In the genomic region with DNA sequence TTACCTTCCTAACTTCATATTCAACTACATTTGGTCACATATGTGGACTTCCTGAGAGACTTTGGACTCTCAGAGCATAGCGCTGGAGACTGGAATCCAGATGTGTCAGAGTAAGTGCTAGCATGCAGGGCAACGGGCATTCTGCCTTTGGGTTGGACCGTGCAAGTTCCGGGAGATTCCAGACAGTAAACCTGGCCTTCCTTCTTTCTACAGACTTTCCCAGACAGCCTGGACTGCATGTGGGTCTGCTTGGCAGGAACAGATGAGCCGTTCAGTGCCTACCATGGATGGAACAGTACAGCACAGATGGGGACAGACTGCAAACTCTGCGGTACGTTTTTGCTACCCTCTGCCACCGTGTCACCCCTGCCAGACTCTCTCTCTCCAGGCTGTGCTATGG, we compare ENCODE assay signal across 17 mouse cellular contexts.
DNase-seq lines count a peak whose midpoint lies in the region; ATAC-seq lines count a peak whose summit lies in the region.
"Had no signal": no experiment of that assay in that cellular context is flagged by ENCODE, and none has a peak within 500 bp of the region (broad histone marks: within the 10 kb centered on the region; RNA-seq: fewer than 3 reads in every experiment).

No protein-coding gene starts in this region.

- H3K27ac ChIP-seq in intestine, embryonic 16.5 days (ENCODE audit: low read length), result peak overlapping the region; percentile 28
- no peak overlapping the region for H3K27ac ChIP-seq in limb, embryonic 11.5 days (replicated peaks; ENCODE audit: low read depth, low read length)
- H3K27ac ChIP-seq in midbrain, embryonic 14.5 days (replicated peaks; ENCODE audit: low read depth, low read length), result no peak overlapping the region
- H3K27ac ChIP-seq in midbrain, embryonic 11.5 days (ENCODE audit: low read depth, low read length), result no peak overlapping the region
- H3K27ac ChIP-seq: heart, embryonic 15.5 days; hindbrain, embryonic 13.5 days; limb, embryonic 12.5 days; midbrain, embryonic 12.5 days had no signal

- peak; percentile 77 to 84 for DNase-seq in cerebellum, postnatal 10 days
- no peak for DNase-seq in cerebellum, adult 9-10 months
- DNase-seq in layer of hippocampus, adult 11-12 months (ENCODE audit: low spot score), result peak; percentile 20
- no peak for DNase-seq in layer of hippocampus, adult 9-10 months (ENCODE audit: low spot score)
- DNase-seq in limb, embryonic 11.5 days (ENCODE audit: low spot score), result peak; percentile 19
- no peak for DNase-seq in midbrain, embryonic 14.5 days
- no peak for DNase-seq in midbrain, embryonic 11.5 days (ENCODE audit: low spot score, missing footprints)
- DNase-seq: adrenal gland, adult 8-10 months; gastrocnemius, postnatal 36 days; thymus, postnatal 25 days had no signal

- H3K4me1 ChIP-seq in intestine, embryonic 16.5 days (ENCODE audit: control insufficient read depth, insufficient read depth, low read length), result peaks cover 14% of the 10 kb centered on the region
- H3K4me1 ChIP-seq in limb, embryonic 11.5 days (ENCODE audit: control insufficient read depth, insufficient read depth, low read length), result no peaks in the 10 kb centered on the region
- H3K4me1 ChIP-seq in midbrain, embryonic 14.5 days (ENCODE audit: control insufficient read depth, insufficient read depth, low read length), result no peaks in the 10 kb centered on the region
- H3K4me1 ChIP-seq in midbrain, embryonic 11.5 days (ENCODE audit: control insufficient read depth, insufficient read depth, low read length), result no peaks in the 10 kb centered on the region
- H3K4me1 ChIP-seq: hindbrain, embryonic 13.5 days; midbrain, embryonic 12.5 days had no signal

- peak; percentile 79 for ATAC-seq in intestine, embryonic 16.5 days
- no peak for ATAC-seq in limb, embryonic 11.5 days (ENCODE audit: insufficient number of reproducible peaks, low FRiP score, low TSS enrichment, low read depth)
- ATAC-seq in midbrain, embryonic 14.5 days (ENCODE audit: low FRiP score, low TSS enrichment), result no peak
- no peak for ATAC-seq in midbrain, embryonic 11.5 days (ENCODE audit: low FRiP score)
- ATAC-seq: forebrain, embryonic 14.5 days; lung, postnatal 0 days had no signal

- no peak overlapping the region for H3K4me3 ChIP-seq in intestine, embryonic 16.5 days (ENCODE audit: low read length)
- no peak overlapping the region for H3K4me3 ChIP-seq in limb, embryonic 11.5 days (ENCODE audit: low read depth, low read length)
- no peak overlapping the region for H3K4me3 ChIP-seq in midbrain, embryonic 14.5 days (replicated peaks; ENCODE audit: low read depth, low read length)
- no peak overlapping the region for H3K4me3 ChIP-seq in midbrain, embryonic 11.5 days (ENCODE audit: low read depth, low read length)
- H3K4me3 ChIP-seq: heart, embryonic 15.5 days; hindbrain, embryonic 13.5 days; limb, embryonic 12.5 days; midbrain, embryonic 12.5 days had no signal

- no peaks in the 10 kb centered on the region for H3K36me3 ChIP-seq in intestine, embryonic 16.5 days (ENCODE audit: control insufficient read depth, insufficient read depth, low read length)
- H3K36me3 ChIP-seq in limb, embryonic 11.5 days (ENCODE audit: control insufficient read depth, insufficient read depth, low read length), result no peaks in the 10 kb centered on the region
- no peaks in the 10 kb centered on the region for H3K36me3 ChIP-seq in midbrain, embryonic 14.5 days (ENCODE audit: control insufficient read depth, insufficient read depth, low read length)
- H3K36me3 ChIP-seq in midbrain, embryonic 11.5 days (ENCODE audit: control insufficient read depth, insufficient read depth, low read length), result no peaks in the 10 kb centered on the region
- H3K36me3 ChIP-seq: heart, embryonic 15.5 days; hindbrain, embryonic 13.5 days; limb, embryonic 12.5 days; midbrain, embryonic 12.5 days had no signal

- WGBS in intestine, embryonic 16.5 days, result 79% methylated on average over 8 of the region's 8 CpGs
- 87% methylated on average over 8 of the region's 8 CpGs for WGBS in limb, embryonic 11.5 days
- 91% methylated on average over 8 of the region's 8 CpGs for WGBS in midbrain, embryonic 14.5 days
- 94% methylated on average over 8 of the region's 8 CpGs for WGBS in midbrain, embryonic 11.5 days

- H3K4me2 ChIP-seq in intestine, embryonic 16.5 days (ENCODE audit: low read depth, low read length), result no peak overlapping the region; the same call in 1 of the 2 replicates
- no peak overlapping the region for H3K4me2 ChIP-seq in limb, embryonic 11.5 days (ENCODE audit: low read depth, severe bottlenecking)
- no peak overlapping the region for H3K4me2 ChIP-seq in midbrain, embryonic 14.5 days (ENCODE audit: low read length)
- H3K4me2 ChIP-seq in midbrain, embryonic 11.5 days, result no peak overlapping the region
- H3K4me2 ChIP-seq: heart, embryonic 15.5 days; hindbrain, embryonic 13.5 days; limb, embryonic 12.5 days; midbrain, embryonic 12.5 days had no signal

- H3K9me3 ChIP-seq in intestine, embryonic 16.5 days (ENCODE audit: control insufficient read depth, low read length), result no peaks in the 10 kb centered on the region
- H3K9me3 ChIP-seq in limb, embryonic 11.5 days (ENCODE audit: control insufficient read depth, low read length), result no peaks in the 10 kb centered on the region
- H3K9me3 ChIP-seq in midbrain, embryonic 14.5 days (ENCODE audit: control insufficient read depth, low read length), result no peaks in the 10 kb centered on the region
- H3K9me3 ChIP-seq in midbrain, embryonic 11.5 days (ENCODE audit: control insufficient read depth, low read length), result no peaks in the 10 kb centered on the region
- H3K9me3 ChIP-seq: heart, embryonic 15.5 days; hindbrain, embryonic 13.5 days; limb, embryonic 12.5 days; midbrain, embryonic 12.5 days had no signal

- H3K27me3 ChIP-seq in intestine, embryonic 16.5 days (replicated peaks; ENCODE audit: control insufficient read depth, insufficient read depth, low read length), result no peaks in the 10 kb centered on the region
- no peaks in the 10 kb centered on the region for H3K27me3 ChIP-seq in limb, embryonic 11.5 days (ENCODE audit: control insufficient read depth, insufficient read depth, low read length)
- no peaks in the 10 kb centered on the region for H3K27me3 ChIP-seq in midbrain, embryonic 14.5 days (ENCODE audit: control insufficient read depth, insufficient read depth, low read length)
- H3K27me3 ChIP-seq in midbrain, embryonic 11.5 days (ENCODE audit: control insufficient read depth, insufficient read depth, low read length), result no peaks in the 10 kb centered on the region
- H3K27me3 ChIP-seq: heart, embryonic 15.5 days; hindbrain, embryonic 13.5 days; limb, embryonic 12.5 days; midbrain, embryonic 12.5 days had no signal

- H3K9ac ChIP-seq in intestine, embryonic 16.5 days (ENCODE audit: low read depth, low read length), result no peak overlapping the region
- H3K9ac ChIP-seq in limb, embryonic 11.5 days (ENCODE audit: low read length), result no peak overlapping the region
- H3K9ac ChIP-seq in midbrain, embryonic 14.5 days (replicated peaks; ENCODE audit: low read length), result no peak overlapping the region
- no peak overlapping the region for H3K9ac ChIP-seq in midbrain, embryonic 11.5 days (ENCODE audit: low read length)
- H3K9ac ChIP-seq: heart, embryonic 15.5 days; hindbrain, embryonic 13.5 days; limb, embryonic 12.5 days; midbrain, embryonic 12.5 days had no signal

Comparison
In these comparisons a context has a peak if more than half of its experiments do, and no peak if none do; other contexts are left out.
1. DNase-seq: peak in cerebellum, postnatal 10 days (2 of 2), layer of hippocampus, adult 11-12 months (single experiment) and limb, embryonic 11.5 days (single experiment); none in cerebellum, adult 9-10 months (single experiment), layer of hippocampus, adult 9-10 months (single experiment), midbrain, embryonic 14.5 days (single experiment) and midbrain, embryonic 11.5 days (single experiment).